Mouse (Mus musculus) right cerebral cortex, adult 2 months (tissue): Measurements from ENCODE around the gene Sv2b.

Experiments used
- DNase-seq, 2 experiments: peaks; one replicate each; pipeline ENCODE4 v3.0.0; 2021 to 2022; ENCODE audit warnings: low spot score in 2 of 2

Sv2b gene

GRCm38 (mm10) chr7:75292246-75292645, 16.8 kb downstream of the Sv2b start:
- peak in 1 of 2 experiments; percentile 49 for DNase-seq

DNA sequence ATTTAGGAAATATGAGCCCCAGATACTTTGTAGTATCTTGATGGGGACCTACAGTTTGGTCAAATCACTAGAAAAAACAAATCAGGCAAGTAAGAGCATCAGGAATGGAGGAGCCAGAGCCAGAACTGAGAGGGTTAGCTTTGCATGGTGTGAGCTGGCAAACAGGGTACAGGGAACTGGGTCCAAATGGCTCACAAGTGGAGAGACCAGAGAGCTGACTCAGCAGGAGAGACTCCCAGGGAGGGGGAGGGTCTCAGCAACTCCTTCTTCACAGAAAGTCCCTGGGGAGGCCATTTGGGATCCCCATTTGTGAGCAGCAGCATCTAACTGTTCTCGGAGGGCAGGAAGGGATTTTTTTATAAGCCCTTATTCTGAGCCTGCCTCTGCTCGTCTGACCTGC, 18.5 kb downstream of the Sv2b start:
- DNase-seq, result no peak

- DNase-seq, result peak in 1 of 2 experiments; percentile 66
Measured at GRCm38 (mm10) chr7:75287237-75287636, 21.8 kb downstream of the Sv2b start.

DNA sequence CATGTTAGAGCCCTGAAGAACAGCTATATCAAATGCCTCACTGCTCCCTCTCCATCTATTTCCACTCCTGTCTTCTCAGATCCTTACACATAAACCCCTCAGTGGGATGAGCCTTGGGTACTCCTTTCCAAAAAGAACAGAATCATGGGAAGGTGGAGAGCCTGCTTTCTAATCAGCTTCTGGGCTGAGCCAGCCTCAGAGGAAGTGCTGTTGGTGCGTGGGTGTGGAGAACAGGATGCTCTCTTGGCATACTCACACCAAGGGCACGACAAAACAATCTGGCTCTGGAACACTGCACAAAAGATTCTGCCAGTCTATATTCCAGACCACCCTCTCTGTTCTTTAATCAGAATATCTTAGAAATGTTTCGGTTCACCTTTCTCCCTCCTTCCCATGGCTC, 26.1 kb downstream of the Sv2b start:
- DNase-seq, result no peak

- peak; percentile 56 to 59 for DNase-seq
Measured at GRCm38 (mm10) chr7:75282080-75282650, 26.9 kb downstream of the Sv2b start.

DNA sequence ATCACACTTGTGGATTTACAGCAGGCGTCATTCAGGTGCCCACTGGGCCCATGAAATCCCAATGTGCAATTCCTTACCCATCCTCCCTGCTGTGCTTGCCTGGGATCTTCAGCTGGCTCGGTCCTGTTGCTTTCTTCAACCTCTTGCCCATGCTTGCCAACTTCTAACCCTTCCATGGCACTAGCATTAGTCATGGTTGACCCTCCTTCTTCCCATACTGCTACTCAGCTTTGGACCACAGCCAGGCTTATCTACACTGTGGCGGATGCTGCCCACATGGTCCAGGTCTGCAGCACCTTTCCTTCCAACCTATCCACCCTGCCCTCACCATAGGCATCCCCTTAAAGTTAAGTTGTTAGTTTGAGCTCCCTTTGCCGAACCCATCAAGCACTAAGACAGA, 28.0 kb downstream of the Sv2b start:
- DNase-seq, result no peak

DNA sequence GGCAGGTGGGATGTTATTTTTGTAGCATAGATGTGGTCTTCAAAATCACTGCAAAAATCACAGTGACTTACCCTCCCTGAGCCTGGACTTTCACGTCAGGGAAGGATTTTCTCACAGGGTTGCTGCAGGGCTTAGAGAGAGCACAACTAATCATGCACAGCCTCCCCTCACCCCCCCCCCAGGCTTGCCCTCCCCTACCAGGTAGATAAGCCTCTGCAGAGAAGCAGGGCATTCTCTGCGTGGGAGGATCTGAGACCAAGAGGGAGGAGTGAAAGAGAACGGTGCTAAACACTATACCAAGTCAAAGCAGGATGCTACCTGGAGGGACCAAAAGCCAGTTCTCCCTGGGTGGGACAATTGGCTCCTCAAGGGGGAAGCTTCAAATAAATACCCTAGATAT, 31.2 kb downstream of the Sv2b start:
- no peak for DNase-seq

GRCm38 (mm10) chr7:75276739-75277138, 32.3 kb downstream of the Sv2b start:
- DNase-seq, result no peak

GRCm38 (mm10) chr7:75274518-75274917, 34.5 kb downstream of the Sv2b start:
- DNase-seq, result no peak

- DNase-seq, result no peak
Measured at GRCm38 (mm10) chr7:75273633-75274032, 35.4 kb downstream of the Sv2b start.

DNA sequence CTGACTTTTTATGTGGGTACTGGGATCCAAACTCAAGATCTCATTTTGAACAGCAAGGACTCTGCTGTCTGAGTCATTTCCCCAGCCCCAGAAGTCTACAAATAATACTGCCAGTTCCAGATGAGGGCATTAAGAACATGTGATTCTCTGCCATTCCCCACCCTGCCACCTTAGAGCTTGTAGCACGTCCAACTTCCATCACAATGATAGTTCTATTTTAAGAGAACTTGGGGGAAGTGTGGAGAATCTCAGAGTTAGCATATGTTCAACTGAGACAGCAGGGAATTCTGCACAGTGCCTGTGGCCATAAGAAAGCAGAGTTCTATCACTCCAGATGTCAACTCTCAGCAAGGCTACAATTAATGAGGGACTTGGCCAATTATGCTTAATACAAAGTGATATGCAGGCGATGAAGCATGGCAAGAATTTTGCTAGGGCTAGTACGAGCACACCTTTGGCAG, 37.1 kb downstream of the Sv2b start:
- peak; percentile 66 to 67 for DNase-seq

GRCm38 (mm10) chr7:75271306-75271705, 37.8 kb downstream of the Sv2b start:
- DNase-seq, result no peak

GRCm38 (mm10) chr7:75267236-75267635, 41.8 kb downstream of the Sv2b start:
- DNase-seq, result no peak

GRCm38 (mm10) chr7:75265241-75265640, 43.8 kb downstream of the Sv2b start:
- peak; percentile 69 to 70 for DNase-seq

DNA sequence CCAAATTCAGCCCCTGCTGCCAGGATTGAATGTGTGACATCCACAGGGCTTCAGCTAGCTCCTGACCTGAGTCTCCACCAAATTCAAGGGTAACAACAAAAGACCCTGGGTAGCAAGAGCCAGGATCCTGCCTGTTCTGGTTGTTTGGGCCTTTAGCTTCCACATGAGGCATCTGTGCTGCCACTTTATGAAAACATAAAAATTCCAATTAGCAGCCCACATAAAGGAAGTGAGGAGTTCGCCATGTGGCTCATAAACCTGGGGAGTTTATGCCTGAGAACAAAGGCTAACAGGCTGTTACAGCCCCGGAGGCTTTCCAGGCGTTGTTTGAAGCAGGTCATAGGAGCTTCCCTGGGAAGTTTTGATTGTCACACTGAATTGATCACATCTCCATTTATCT, 49.1 kb downstream of the Sv2b start:
- no peak for DNase-seq

DNA sequence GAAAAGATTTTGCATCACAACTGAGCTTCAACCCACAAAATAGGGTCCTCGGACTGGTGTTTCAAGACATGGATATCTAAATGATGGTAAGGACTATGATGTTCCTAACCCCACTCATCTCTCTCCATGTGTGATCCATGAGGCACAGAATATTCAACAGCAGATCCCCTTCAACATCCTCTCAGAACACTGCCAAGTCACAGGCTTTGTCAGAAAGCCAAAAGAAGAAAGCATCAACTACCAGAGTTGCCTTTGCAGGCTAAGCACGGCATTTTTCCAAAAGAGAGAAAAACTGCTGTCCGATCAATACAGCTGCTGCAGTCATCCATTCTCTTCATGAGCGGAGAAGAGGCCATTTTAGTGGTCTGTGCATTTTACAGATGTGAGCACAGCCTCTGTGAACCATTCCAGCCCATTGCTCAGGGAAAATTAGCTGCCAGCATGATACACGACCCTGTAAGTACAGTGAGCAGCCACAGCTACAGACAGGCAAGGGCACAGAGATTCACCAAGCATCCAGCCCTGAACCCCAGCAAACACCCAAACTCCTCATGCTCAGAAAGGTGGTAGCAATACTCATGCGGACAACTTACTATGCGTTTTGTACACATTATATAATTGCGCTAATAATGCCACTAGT, 55.3 kb downstream of the Sv2b start:
- DNase-seq, result no peak

DNA sequence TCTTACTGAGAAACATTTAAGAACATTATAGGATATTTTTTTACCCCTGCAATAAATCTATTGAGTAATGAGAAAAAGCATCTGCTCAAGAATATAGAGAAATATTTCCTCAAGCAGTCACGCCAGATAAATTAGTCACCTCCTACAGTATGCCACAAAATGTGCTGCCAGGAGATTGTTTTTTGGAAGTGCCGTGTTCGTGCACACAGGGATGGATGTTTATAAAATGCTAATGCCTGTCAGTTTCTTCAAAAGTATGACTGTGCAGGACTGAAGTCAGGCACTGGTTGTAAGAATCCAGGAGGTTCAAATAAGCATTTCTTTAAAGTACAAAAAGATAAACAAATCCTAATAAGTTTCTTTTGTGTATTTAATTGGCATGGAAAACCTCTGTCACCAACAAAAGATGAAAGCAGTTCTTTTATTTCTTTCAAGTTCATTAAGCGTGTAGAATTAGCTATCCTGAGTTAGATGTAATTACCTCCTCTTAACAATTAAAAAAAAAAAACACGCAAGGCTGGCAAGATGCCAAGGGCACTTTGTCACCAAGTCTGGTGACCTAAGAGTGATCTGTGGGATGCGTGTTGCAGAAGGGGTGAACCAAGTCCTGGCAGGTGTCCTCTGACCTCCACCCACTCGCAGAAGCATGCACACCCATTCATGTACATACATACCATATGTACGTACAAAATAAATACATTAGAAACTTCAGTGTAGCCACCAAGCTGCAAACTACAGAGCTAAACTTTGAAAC, 68.1 kb downstream of the Sv2b start:
- DNase-seq, result no peak

DNA sequence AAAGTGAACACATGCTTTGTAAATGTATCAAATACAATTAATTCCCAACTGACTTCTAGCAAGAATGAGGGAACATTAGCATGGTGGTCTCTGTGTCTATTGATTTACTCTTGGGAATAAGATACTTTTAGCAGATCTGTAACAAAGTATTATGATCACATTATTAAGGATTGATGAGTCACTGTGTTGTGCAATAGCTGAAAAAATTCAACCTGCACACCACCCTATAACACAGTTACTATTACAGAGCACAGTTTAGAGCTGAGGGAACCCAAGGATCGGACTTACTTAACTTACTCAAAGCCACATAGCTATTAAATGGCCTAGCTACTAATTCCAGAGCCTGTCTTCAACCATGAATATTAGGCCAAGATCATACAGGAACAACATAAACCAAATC, 72.7 kb downstream of the Sv2b start:
- no peak for DNase-seq

DNA sequence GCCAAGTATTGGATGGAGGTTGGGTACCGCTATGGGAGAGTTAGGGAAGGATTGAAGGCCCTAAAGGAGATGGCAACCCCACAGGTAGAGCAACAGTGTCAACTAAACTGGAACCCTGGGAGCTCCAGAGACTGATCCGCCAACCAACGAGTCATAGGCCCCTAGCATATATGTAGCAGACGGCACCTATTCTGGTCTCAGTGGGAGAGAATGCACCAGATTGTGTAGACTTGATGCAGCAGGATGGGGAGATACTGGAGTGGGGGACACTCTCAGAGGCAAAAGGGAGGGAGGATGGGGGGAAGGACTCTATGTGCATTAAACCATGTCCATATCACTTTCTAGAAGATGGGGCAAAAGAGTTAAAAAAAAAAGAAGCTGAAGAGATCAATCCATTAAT, 84.9 kb downstream of the Sv2b start:
- no peak for DNase-seq

DNA sequence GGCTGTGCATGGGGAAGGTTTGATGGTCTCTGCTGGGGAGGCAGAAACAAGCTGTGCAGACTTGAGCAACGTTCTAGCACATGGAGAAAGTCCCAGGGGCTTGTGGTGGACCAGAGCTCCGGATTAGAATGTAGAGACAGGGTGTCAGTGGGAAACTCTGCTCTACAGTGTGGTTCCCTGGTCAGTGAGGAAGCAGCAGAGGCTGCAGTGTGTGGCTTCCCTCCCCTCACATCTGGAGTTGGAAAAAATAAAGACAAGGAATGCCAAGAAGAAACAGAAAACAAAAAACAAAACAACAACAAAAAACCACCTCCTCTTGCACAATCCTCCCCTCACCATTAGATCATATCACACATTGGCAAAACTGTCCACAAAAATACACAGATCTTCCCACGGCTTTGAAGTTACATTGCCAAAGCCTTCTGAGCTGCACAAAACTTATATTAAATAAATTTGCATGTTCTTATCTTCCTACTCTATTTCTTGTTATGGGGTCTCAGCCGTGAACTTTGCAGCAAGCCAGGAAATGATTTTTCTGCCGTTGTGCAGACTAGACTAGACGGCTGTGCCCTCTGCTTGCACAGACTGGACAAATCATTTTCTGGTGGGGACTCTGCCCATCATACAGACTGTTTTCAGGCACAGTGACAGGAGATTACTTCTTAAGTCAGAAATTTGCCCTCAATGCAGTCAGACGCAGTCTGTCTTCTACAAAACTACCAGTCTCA, 86.2 kb downstream of the Sv2b start:
- peak in 1 of 2 experiments; percentile 18 for DNase-seq

- DNase-seq, result no peak
Measured at GRCm38 (mm10) chr7:75220786-75221185, 88.3 kb downstream of the Sv2b start.

- DNase-seq, result peak in 1 of 2 experiments; percentile 3
Measured at GRCm38 (mm10) chr7:75220296-75220695, 88.8 kb downstream of the Sv2b start.
